Mouse (Mus musculus): ENCODE results near the gene Adamts18.

DNA sequence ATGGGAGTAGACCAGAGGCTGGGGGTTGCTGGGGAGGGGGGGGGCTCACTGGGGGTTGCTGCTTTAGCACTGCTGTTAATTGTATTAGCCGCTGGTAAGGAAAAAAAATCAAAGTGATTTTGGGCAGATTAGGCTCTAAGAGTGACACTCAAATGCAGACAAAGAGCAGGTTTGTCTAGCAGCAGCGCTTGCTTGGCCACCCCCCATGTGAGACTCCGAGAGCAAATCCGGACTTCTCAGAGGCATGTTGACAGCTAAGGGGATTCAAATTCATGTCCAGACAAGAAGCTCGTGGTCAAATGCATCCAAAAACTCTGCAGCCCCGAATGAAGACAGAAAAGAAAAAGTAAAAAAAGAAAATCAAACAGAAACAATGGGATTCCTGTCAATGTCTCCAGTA lies 34.6 kb downstream of the Adamts18 start:
- no peak for TF ChIP-seq ZC3H11A (IDR thresholded peaks at IDR 0.05; ENCODE audit: borderline replicate concordance, low read depth, low read length)
- no peak for TF ChIP-seq HCFC1 (IDR thresholded peaks at IDR 0.05; ENCODE audit: borderline replicate concordance, insufficient read depth, low read length)
- TF ChIP-seq CHD2 (IDR thresholded peaks at IDR 0.05; ENCODE audit: low read depth, low read length), result no peak
- TF ChIP-seq MAFK (IDR thresholded peaks at IDR 0.05; ENCODE audit: insufficient read depth, low read depth, low read length), result no peak
